Comparison of ENCODE assay signal across 8 mouse cellular contexts in genomic region chr2:94010335-94011291, GRCm38 (mm10). TPM values are rescaled to one million over a fixed set of nuclear protein-coding genes. Genes with fewer than 3 reads are reported as not detected.
A peak's percentile ranks its signal among the peaks of the same experiment; 100 is the strongest.
DNase-seq lines count a peak whose midpoint lies in the region; ATAC-seq lines count a peak whose summit lies in the region.

Gene Alkbh3 (minus strand): TSS chr2:94010807.

- peak within 1 kb of the TSS; percentile 78 for H3K4me2 ChIP-seq in kidney, embryonic 15.5 days

- peak within 1 kb of the TSS; percentile 93 for H3K27ac ChIP-seq in heart, embryonic 10.5 days
- no peak within 1 kb of the TSS for H3K27ac ChIP-seq in kidney, embryonic 15.5 days

- no peaks in the 10 kb centered on the region for H3K9me3 ChIP-seq in heart, embryonic 10.5 days
- peaks cover 3% of the 10 kb centered on the region; the same call in 1 of the 2 replicates for H3K9me3 ChIP-seq in kidney, embryonic 15.5 days (replicated peaks)

- H3K4me3 ChIP-seq in heart, embryonic 10.5 days = peak within 1 kb of the TSS; percentile 92
- peak within 1 kb of the TSS; percentile 76 for H3K4me3 ChIP-seq in kidney, embryonic 15.5 days (replicated peaks)

- DNase-seq in 416B (ENCODE audit: low read depth) (peak; percentile 94), liver (peak; percentile 89)
- peak; percentile 98 for DNase-seq in brain, adult 2 months (ENCODE audit: low read depth, low spot score)
- peak; percentile 95 for DNase-seq in heart, embryonic 10.5 days (ENCODE audit: low spot score)
- peak; percentile 87 to 93 for DNase-seq in spleen, postnatal 4 days (ENCODE audit: low spot score in 2 of 2)

- peak; percentile 95 for ATAC-seq in erythroblast, adult 5-6 weeks (replicated peaks; ENCODE audit: low FRiP score, poor library complexity, severe bottlenecking)
- peak; percentile 99 for ATAC-seq in kidney, embryonic 15.5 days (replicated peaks; ENCODE audit: low FRiP score)
- peak; percentile 100 for ATAC-seq in monocyte, adult 5-6 weeks (replicated peaks; ENCODE audit: insufficient number of reproducible peaks, low FRiP score, low TSS enrichment, poor library complexity, severe bottlenecking)

- peaks cover 31% of the 10 kb centered on the region for H3K36me3 ChIP-seq in heart, embryonic 10.5 days
- peaks cover 32% of the 10 kb centered on the region for H3K36me3 ChIP-seq in kidney, embryonic 15.5 days

- no peaks in the 10 kb centered on the region for H3K27me3 ChIP-seq in heart, embryonic 10.5 days (ENCODE audit: insufficient read depth, poor library complexity, severe bottlenecking)
- H3K27me3 ChIP-seq in kidney, embryonic 15.5 days = no peaks in the 10 kb centered on the region

- H3K9ac ChIP-seq in kidney, embryonic 15.5 days = peak within 1 kb of the TSS; percentile 71

- 5% methylated on average over 47 of the region's 47 CpGs for WGBS in heart, embryonic 10.5 days
- 6% methylated on average over 47 of the region's 47 CpGs for WGBS in kidney, embryonic 15.5 days

- H3K4me1 ChIP-seq in heart, embryonic 10.5 days = peaks cover 13% of the 10 kb centered on the region
- H3K4me1 ChIP-seq in kidney, embryonic 15.5 days = peaks cover 10% of the 10 kb centered on the region

RNA-seq across cellular contexts. Expression of gene Alkbh3, which starts in this region (rescaled TPM):
- 16.9 and 23.6 TPM in 2 replicates for total RNA-seq in erythroblast, adult 5-6 weeks (2015; ENCODE audit: low replicate concordance)
- total RNA-seq in erythroblast, adult 5-6 weeks (2017; ENCODE audit: low replicate concordance) = 2.2 and 10.2 TPM in 2 replicates
- polyA plus RNA-seq in heart, embryonic 10.5 days (2016; fragmentation: Nextera tagmentation; extraction: Ambion mirVana) = 66.2 and 74.0 TPM in 2 replicates
- 59.3 and 69.5 TPM in 2 replicates for polyA plus RNA-seq in kidney, embryonic 15.5 days (2015; fragmentation: Nextera tagmentation; extraction: Ambion mirVana)
- 31.3 to 51.4 TPM (median 31.8 TPM) in 3 replicates for total RNA-seq in monocyte, adult 5-6 weeks (2017)
